Mouse (Mus musculus) T-cell, adult 2 months (primary cell): ENCODE measurements at regions not wholly inside any gene's neighbourhood (a gene's known extent, or its start where the extent isn't known, plus 50 kb on each side); places are given as distances from the start of the nearest gene placed in this dataset.

Experiments
- DNase-seq: peaks from one replicate; pipeline ENCODE4 v3.0.0; 2022; ENCODE audit warnings: low spot score

DNA sequence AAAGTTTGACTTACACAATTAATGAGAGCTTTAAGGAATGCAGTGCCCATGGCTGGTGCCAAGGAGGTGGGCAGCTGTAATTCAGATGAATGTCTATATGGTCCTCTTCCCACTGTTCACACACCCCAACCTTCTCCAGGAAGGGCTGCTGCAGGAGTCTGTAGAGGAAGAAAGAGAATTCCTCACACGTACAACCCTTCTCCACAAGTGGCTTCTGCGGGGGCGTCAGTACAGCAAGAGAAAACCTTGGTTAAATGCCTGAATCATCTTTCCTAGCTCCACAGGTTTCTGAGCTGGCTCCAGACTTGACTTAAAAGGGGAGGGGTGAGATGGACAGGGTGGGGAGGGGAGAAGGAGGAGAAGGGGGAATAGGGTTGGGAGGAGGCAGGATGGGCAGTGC, 306.3 kb downstream of the Tbc1d1 start:
- no peak for DNase-seq

DNA sequence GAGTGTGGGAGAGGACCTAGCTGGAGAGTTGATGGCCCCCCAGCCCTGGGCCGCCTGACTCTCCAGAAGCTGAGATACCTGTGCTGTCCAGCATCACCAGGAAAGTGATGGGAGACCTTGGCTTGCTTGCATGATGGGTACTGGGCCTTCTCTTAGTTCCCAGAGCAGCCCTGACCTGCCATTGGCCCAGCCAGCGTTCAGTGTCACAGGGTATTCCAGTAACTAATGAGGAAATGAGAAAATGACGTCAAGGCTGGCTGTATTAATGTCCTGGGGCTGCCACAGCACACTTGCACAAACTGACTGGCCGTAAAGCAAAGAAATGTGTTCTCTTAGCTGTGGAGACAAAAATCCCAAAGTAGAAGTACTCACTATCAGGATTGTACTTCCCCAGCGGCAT, 307.5 kb downstream of the Tbc1d1 start:
- no peak for DNase-seq

GRCm38 (mm10) chr5:64466320-64466719, 310.2 kb downstream of the Tbc1d1 start:
- no peak for DNase-seq

- DNase-seq, result no peak
These were observed 311.8 kb downstream of the Tbc1d1 start for GRCm38 (mm10) chr5:64467856-64468255.

- DNase-seq, result no peak
These were observed 312.2 kb downstream of the Tbc1d1 start for GRCm38 (mm10) chr5:64468307-64468706.

DNA sequence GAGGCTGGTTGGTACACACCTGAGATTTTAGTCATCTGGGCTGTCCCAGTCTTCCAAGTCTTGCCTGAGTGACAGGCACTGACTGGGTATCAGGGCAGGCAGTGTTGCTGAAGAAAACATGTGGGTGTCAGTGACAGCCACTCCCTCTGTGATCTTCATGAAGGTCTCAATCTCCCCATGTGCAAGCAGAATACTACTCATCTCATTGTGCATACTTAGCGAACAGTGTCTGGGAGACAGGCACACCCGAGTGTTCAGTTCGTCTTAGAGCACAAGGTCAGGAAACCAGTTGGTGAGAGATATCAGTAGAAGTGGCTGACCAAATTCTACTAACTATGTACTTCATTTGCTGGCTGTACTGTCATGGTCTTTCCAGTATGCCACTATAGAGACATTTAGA, 315.9 kb downstream of the Tbc1d1 start:
- no peak for DNase-seq

GRCm38 (mm10) chr5:64472415-64472814, 316.3 kb downstream of the Tbc1d1 start:
- peak; percentile 30 for DNase-seq

- no peak for DNase-seq
These were observed 318.8 kb downstream of the Tbc1d1 start for GRCm38 (mm10) chr5:64474868-64475267.

- no peak for DNase-seq
These were observed 319.8 kb downstream of the Tbc1d1 start for GRCm38 (mm10) chr5:64475736-64476519.

GRCm38 (mm10) chr5:64476641-64477369, 320.7 kb downstream of the Tbc1d1 start:
- no peak for DNase-seq

DNA sequence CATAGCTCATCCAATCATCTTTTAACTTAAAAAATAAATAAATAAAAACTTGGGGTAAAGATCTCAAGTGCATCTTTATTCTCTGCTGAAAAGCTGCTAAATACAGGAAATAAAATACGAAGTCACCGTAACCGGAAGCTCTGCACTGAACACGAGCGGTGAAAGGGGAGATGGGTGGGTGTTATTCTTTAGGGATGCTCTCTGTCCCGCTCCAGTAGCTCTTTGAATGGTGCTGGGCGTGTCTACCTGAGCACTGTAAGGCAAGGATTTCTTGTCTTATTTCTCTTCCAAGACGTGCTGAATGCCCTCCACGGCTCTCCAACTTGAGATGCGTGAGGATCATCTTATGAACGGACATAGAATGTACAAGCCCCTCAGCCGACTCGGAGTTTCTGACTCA, 322.0 kb downstream of the Tbc1d1 start:
- no peak for DNase-seq

GRCm38 (mm10) chr5:64478599-64479214, 322.6 kb downstream of the Tbc1d1 start:
- peak; percentile 50 for DNase-seq

DNA sequence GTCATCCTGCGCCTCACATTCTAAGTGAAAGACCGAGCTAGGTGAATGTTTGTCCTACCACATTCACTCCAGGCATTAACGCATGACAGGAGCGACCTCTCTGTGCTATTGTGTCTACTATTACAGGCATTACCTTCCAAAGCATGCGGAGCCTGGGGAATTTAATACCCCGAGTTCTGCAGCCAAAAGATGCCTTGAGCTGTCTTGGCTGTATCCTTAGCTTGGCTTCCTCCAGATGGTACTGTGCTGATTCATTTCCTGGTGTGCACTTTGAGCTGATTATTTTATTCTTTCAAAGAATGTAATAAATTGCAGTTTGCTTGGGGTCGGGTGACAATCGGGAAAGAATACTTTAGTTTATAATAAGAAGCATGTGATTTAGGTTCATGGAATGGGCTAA, 323.2 kb downstream of the Tbc1d1 start:
- no peak for DNase-seq

GRCm38 (mm10) chr5:64485043-64485442, 318.1 kb upstream of the Klf3 start:
- DNase-seq, result no peak

DNA sequence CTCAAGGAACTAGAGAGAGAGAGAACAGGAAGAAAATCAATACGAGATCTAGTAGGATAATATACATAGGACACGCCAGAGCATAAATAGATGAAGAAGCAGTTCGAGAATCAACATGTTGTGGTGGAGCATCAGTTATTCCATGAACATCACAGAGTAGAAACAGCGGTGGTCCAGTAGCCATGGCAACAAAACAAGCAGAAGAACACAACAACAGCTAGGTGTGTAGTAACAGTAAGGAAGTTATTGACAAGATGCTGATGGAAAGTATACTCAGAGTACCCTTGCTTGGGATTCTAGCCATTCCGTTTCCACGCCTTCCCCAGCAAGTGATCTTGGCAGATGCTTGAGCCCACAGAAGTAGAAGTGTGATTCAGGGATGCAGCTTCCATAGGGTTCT, 317.3 kb upstream of the Klf3 start:
- peak; percentile 74 for DNase-seq

DNA sequence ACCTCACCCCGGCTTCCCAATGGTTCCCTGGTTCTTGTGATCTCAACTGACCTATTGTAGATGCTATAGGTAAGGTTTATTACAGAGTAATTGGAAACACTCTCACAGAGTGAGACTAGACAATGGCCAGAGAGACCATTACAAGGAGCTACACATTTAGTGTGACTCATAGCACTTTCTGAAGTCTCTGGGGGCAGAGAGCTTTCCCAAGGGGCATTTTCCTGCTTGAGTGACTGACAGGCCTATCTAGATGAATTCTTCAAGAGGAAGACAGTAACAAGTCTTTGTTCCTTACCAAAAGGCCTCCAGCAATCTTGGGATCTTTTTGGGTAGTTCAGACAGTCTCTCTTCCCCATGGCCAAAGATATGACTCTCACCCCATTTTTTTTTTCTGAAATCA, 316.4 kb upstream of the Klf3 start:
- no peak for DNase-seq

GRCm38 (mm10) chr5:64487698-64488398, 315.3 kb upstream of the Klf3 start:
- peak; percentile 87 for DNase-seq

GRCm38 (mm10) chr5:64489656-64490444, 313.3 kb upstream of the Klf3 start:
- no peak for DNase-seq

DNA sequence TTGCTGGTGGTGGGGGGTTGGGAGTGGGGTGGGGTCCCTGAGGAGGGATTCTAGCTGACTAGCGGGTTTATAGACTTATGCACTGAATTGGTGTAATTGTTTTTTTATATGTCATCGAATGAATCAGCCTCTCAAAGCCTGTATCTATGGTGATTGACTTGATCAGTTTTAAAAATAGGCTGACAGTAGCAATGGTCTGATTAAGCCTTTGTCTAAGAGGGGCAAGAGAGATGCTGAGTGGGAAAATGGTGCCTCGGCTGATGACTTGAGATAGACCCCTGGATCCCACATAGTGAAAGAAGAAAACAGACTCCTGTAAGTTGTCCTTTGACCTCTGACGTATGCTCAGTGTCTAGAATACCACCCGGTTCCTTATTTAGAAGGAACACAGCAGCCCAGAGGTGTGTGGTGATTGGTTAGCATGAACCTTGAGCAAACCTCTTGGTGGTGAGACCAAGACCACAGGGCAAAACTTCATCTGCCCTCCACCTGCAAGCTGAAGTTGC, 312.7 kb upstream of the Klf3 start:
- peak; percentile 38 for DNase-seq

- DNase-seq, result no peak
These were observed 308.8 kb upstream of the Klf3 start for GRCm38 (mm10) chr5:64494429-64494828.

DNA sequence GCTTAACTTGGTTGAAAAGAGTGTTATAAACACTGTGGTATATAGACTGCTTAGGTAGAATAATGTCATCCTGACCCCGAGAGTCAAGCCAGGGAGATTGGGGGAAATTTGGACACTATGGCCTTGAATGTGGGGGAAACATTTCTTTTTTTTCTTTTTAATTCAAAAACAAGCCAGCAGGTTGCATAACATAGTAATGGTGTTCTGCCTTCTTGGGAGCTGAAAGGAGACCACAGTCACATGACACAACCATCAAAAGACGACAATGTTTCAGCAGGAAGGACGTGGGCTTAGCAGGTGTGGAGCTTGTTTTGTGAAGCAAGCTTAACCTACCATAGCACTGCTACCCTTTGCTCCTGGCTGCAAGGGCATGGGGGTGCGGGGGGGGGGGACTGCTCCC, 306.3 kb upstream of the Klf3 start:
- peak; percentile 90 for DNase-seq
